Comparison of ENCODE assay signal across 8 mouse cellular contexts in the genomic region with DNA sequence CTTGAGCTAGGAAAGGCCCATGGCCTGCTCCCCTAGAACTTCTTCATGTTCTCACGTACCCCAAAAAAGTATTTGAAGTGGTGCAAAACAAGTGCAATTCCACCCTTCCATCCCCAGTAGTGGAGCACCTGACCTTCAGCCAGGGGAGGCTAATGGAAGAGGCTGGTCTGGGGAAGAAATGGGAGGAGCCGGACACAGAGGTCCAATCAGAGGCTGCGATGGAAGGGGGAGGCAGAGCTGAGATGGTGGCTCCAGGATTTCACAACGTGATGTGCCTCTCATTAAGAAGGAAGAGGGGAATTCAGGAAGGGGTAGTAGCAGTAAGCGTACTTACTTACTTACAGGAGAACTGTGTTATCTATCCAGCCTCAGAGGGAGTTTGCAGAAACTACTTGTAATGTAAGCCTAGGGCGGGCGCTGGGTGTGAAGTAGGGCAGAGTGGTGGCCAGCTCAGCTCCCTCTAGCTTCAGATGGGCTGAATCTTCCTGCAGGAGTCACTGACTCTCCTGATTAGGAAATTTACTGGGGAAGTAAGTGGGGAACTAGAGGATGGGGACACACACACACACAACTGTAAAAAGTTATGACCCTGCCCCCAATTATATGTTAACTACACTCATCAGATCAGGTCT.
DNase-seq lines count a peak whose midpoint lies in the region; ATAC-seq and TF ChIP-seq lines count a peak whose summit lies in the region.

No protein-coding gene starts in this region.

- H3K4me1 ChIP-seq in hindbrain, embryonic 11.5 days (replicated peaks; ENCODE audit: control insufficient read depth, insufficient read depth, low read length), result no peaks in the 10 kb centered on the region
- H3K4me1 ChIP-seq in hindbrain, embryonic 12.5 days, result peaks cover 6% of the 10 kb centered on the region
- H3K4me1 ChIP-seq in kidney, postnatal 0 days (replicated peaks; ENCODE audit: insufficient read depth, low read length), result no peaks in the 10 kb centered on the region

- H3K4me2 ChIP-seq in hindbrain, embryonic 11.5 days (replicated peaks; ENCODE audit: low read depth, low read length), result no peak overlapping the region; the same call in 1 of the 2 replicates
- no peak overlapping the region for H3K4me2 ChIP-seq in hindbrain, embryonic 12.5 days (replicated peaks)
- peak overlapping the region; percentile 6 for H3K4me2 ChIP-seq in kidney, postnatal 0 days (ENCODE audit: low read length)

- no peaks in the 10 kb centered on the region for H3K9me3 ChIP-seq in hindbrain, embryonic 11.5 days (ENCODE audit: control insufficient read depth, low read length)
- no peaks in the 10 kb centered on the region for H3K9me3 ChIP-seq in hindbrain, embryonic 12.5 days (replicated peaks)
- H3K9me3 ChIP-seq in kidney, postnatal 0 days (replicated peaks; ENCODE audit: low read length), result no peaks in the 10 kb centered on the region

- 0 out of 2 replicates have a peak, but pooled peaks have one; percentile 16 for TF ChIP-seq CTCF in kidney, postnatal 0 days (IDR thresholded peaks at IDR 0.05; ENCODE audit: low read depth)

- no peaks in the 10 kb centered on the region for H3K36me3 ChIP-seq in hindbrain, embryonic 11.5 days (ENCODE audit: control insufficient read depth, insufficient read depth, low read length)
- no peaks in the 10 kb centered on the region for H3K36me3 ChIP-seq in hindbrain, embryonic 12.5 days
- no peaks in the 10 kb centered on the region for H3K36me3 ChIP-seq in kidney, postnatal 0 days (ENCODE audit: insufficient read depth, low read length)

- 22% methylated on average over 7 of the region's 7 CpGs for WGBS in hindbrain, embryonic 11.5 days
- WGBS in hindbrain, embryonic 12.5 days, result 14% methylated on average over 7 of the region's 7 CpGs
- 4% methylated on average over 7 of the region's 7 CpGs for WGBS in kidney, postnatal 0 days

- DNase-seq in hindbrain, embryonic 11.5 days (ENCODE audit: low spot score), result peak; percentile 31
- peak; percentile 23 for DNase-seq in embryo, embryonic 11.5 days (ENCODE audit: low read depth, low spot score)
- DNase-seq in kidney, postnatal 0 days (ENCODE audit: low spot score), result peak; percentile 77
- peak; percentile 38 for DNase-seq in neural tube, embryonic 10.5 days (ENCODE audit: extremely low spot score, low spot score)
- no peak for DNase-seq in layer of hippocampus, postnatal 36 days
- no peak for DNase-seq in thymus, postnatal 25 days
- no peak for DNase-seq in heart, postnatal 4 days

- H3K27me3 ChIP-seq in hindbrain, embryonic 11.5 days (ENCODE audit: control insufficient read depth, insufficient read depth, low read length), result no peaks in the 10 kb centered on the region
- peaks cover 31% of the 10 kb centered on the region; the same call in 1 of the 2 replicates for H3K27me3 ChIP-seq in hindbrain, embryonic 12.5 days
- no peaks in the 10 kb centered on the region for H3K27me3 ChIP-seq in kidney, postnatal 0 days (ENCODE audit: insufficient read depth, low read length)

- H3K4me3 ChIP-seq in hindbrain, embryonic 11.5 days (ENCODE audit: low read depth, low read length), result no peak overlapping the region
- H3K4me3 ChIP-seq in hindbrain, embryonic 12.5 days, result no peak overlapping the region
- no peak overlapping the region for H3K4me3 ChIP-seq in kidney, postnatal 0 days (replicated peaks; ENCODE audit: low read depth, low read length)

- no peak for ATAC-seq in hindbrain, embryonic 11.5 days (ENCODE audit: low FRiP score)
- ATAC-seq in hindbrain, embryonic 12.5 days (ENCODE audit: low FRiP score), result no peak
- ATAC-seq in kidney, postnatal 0 days (replicated peaks; ENCODE audit: low FRiP score, low read depth), result peak; percentile 80

- no peak overlapping the region for H3K27ac ChIP-seq in hindbrain, embryonic 11.5 days (ENCODE audit: low read depth, low read length)
- H3K27ac ChIP-seq in hindbrain, embryonic 12.5 days, result no peak overlapping the region
- no peak overlapping the region for H3K27ac ChIP-seq in kidney, postnatal 0 days

- no peak overlapping the region for H3K9ac ChIP-seq in hindbrain, embryonic 11.5 days (ENCODE audit: low read depth, low read length)
- H3K9ac ChIP-seq in hindbrain, embryonic 12.5 days, result no peak overlapping the region
- H3K9ac ChIP-seq in kidney, postnatal 0 days (ENCODE audit: low read depth, low read length), result no peak overlapping the region

Comparison
In these comparisons a context has a peak if more than half of its experiments do, and no peak if none do; other contexts are left out.
1. DNase-seq: peak in hindbrain, embryonic 11.5 days (single experiment), embryo, embryonic 11.5 days (single experiment), kidney, postnatal 0 days (single experiment) and neural tube, embryonic 10.5 days (single experiment); none in layer of hippocampus, postnatal 36 days (0 of 2), thymus, postnatal 25 days (single experiment) and heart, postnatal 4 days (single experiment).